Mouse (Mus musculus) brain, embryonic 14.5 days (tissue): Measurements from ENCODE around the gene Hcls1.

Source experiments
- CTCF ChIP-seq: fragments of 200-500 bp; IDR thresholded peaks from 2 replicates; pipeline ENCODE4 v1.5.1; 2012; ENCODE audit warnings: inconsistent platforms, mild to moderate bottlenecking, moderate library complexity, borderline replicate concordance; ENCODE audit not compliant: insufficient read depth, insufficient read length; ENCODE audit errors: extremely low read depth
- POLR2A ChIP-seq: fragments of 200-500 bp; IDR thresholded peaks from 2 replicates; pipeline ENCODE4 v1.6.1; 2012; ENCODE audit warnings: mild to moderate bottlenecking, inconsistent platforms, borderline replicate concordance; ENCODE audit not compliant: poor library complexity, insufficient read depth, insufficient read length, severe bottlenecking; ENCODE audit errors: extremely low read depth

DNA sequence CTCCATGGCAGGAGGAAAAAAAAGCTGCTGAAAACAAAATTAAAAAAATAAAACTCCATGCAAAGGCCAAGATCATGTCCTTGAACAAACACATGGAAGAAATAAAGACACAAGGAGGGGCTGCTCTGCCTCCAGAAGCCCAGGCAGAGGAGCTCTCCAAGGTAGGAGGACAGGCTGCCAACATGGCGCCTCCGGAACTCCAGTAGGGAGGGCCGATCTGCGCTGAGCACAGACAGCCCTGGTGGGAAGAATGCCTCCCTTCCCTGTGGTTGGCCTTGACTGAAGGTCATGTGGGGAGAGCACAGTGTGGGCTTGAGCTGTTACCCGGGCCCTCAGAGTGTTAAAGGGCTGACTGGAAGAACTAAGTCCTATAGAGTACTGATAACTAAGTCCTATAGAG, 47.2 kb upstream of the Hcls1 start:
- TF ChIP-seq POLR2A (no peak), CTCF (no peak)
